ENCODE assay signal across 8 mouse cellular contexts in genomic region chr3:37313371-37313770, GRCm38 (mm10). TPM values are rescaled to one million over a fixed set of nuclear protein-coding genes. Genes with fewer than 3 reads are reported as not detected.
DNase-seq lines count a peak whose midpoint lies in the region; ATAC-seq and TF ChIP-seq lines count a peak whose summit lies in the region.

No protein-coding gene starts in this region.

- TF ChIP-seq POLR2A in lung, adult 2 months (IDR thresholded peaks at IDR 0.05; ENCODE audit: borderline replicate concordance, extremely low read depth, low read depth, low read length), result no peak

- no peak overlapping the region for H3K9ac ChIP-seq in lung, postnatal 0 days (replicated peaks; ENCODE audit: low read depth)
- no peak overlapping the region for H3K9ac ChIP-seq in hindbrain, embryonic 12.5 days

- no peaks in the 10 kb centered on the region for H3K27me3 ChIP-seq in lung, postnatal 0 days (replicated peaks; ENCODE audit: insufficient read depth, low read length)
- no peaks in the 10 kb centered on the region for H3K27me3 ChIP-seq in hindbrain, embryonic 12.5 days

- no peak for TF ChIP-seq EP300 in lung, postnatal 0 days (IDR thresholded peaks at IDR 0.05)

- H3K36me3 ChIP-seq in lung, postnatal 0 days (ENCODE audit: insufficient read depth, low read length), result no peaks in the 10 kb centered on the region
- H3K36me3 ChIP-seq in hindbrain, embryonic 12.5 days, result no peaks in the 10 kb centered on the region

- H3K4me2 ChIP-seq in lung, postnatal 0 days (replicated peaks; ENCODE audit: low read depth, low read length), result peak overlapping the region; percentile 80
- H3K4me2 ChIP-seq in hindbrain, embryonic 12.5 days (replicated peaks), result peak overlapping the region; percentile 69

- no peak for TF ChIP-seq CTCF in lung, postnatal 0 days (IDR thresholded peaks at IDR 0.05)
- no peak for TF ChIP-seq CTCF in lung, adult 2 months (IDR thresholded peaks at IDR 0.05; ENCODE audit: insufficient read depth, low read length)

- DNase-seq in adrenal gland, adult (ENCODE audit: inconsistent age in 2 of 2, low spot score in 1 of 2), result peak; percentile 65 to 86
- no peak for DNase-seq in adrenal gland, postnatal 4 days (ENCODE audit: low spot score in 2 of 2)
- DNase-seq in lung, postnatal 0 days (ENCODE audit: low spot score), result peak; percentile 63
- DNase-seq in lung, adult 2 months, result no peak
- DNase-seq in c-Kit-positive CD71-positive TER-119-positive erythroid progenitor cells, embryonic 14.5 days (ENCODE audit: low spot score), result peak; percentile 53
- peak; percentile 21 for DNase-seq in lung, postnatal 36 days

- 16% methylated on average over 1 of the region's 1 CpGs for WGBS in lung, postnatal 0 days
- 24% methylated on average over 1 of the region's 1 CpGs for WGBS in lung, adult 2 months
- 50% methylated on average over 1 of the region's 1 CpGs for WGBS in hindbrain, embryonic 12.5 days

- H3K9me3 ChIP-seq in lung, postnatal 0 days (ENCODE audit: low read length), result no peaks in the 10 kb centered on the region
- H3K9me3 ChIP-seq in hindbrain, embryonic 12.5 days (replicated peaks), result no peaks in the 10 kb centered on the region

- ATAC-seq in lung, postnatal 0 days, result peak; percentile 35
- ATAC-seq in hindbrain, embryonic 12.5 days (ENCODE audit: low FRiP score), result no peak
- no peak for ATAC-seq in erythroid progenitor cell, adult 5-6 weeks (replicated peaks; ENCODE audit: low FRiP score, poor library complexity, severe bottlenecking)

- no peaks in the 10 kb centered on the region; the same call in 1 of the 2 replicates for H3K4me1 ChIP-seq in lung, postnatal 0 days (ENCODE audit: insufficient read depth, low read depth, low read length)
- peaks cover 6% of the 10 kb centered on the region; the same call in 1 of the 2 replicates for H3K4me1 ChIP-seq in lung, adult 2 months (ENCODE audit: control insufficient read depth, insufficient read depth, low read length)
- H3K4me1 ChIP-seq in hindbrain, embryonic 12.5 days, result peaks cover 9% of the 10 kb centered on the region

- peak overlapping the region; percentile 3; the same call in 1 of the 2 replicates for H3K27ac ChIP-seq in lung, postnatal 0 days (ENCODE audit: low read length)
- no peak overlapping the region for H3K27ac ChIP-seq in hindbrain, embryonic 12.5 days

- H3K4me3 ChIP-seq in lung, postnatal 0 days (ENCODE audit: low read depth, low read length), result peak overlapping the region; percentile 72; the same call in 1 of the 2 replicates
- H3K4me3 ChIP-seq in lung, adult 2 months (replicated peaks; ENCODE audit: extremely low read depth, low read depth, low read length), result no peak overlapping the region
- H3K4me3 ChIP-seq in hindbrain, embryonic 12.5 days, result 0 out of 2 replicates have a peak overlapping the region, but pooled peaks have one; percentile 71

RNA-seq across cellular contexts. Expression of gene Cetn4, which starts 0.9 kb away (rescaled TPM):
- total RNA-seq in adrenal gland, postnatal 4 days (2021), result 1 to 10 TPM; 4.4 to 5.3 TPM
- polyA plus RNA-seq in lung, postnatal 0 days (2015; fragmentation: Nextera tagmentation; extraction: Ambion mirVana), result 6.5 and 7.1 TPM in 2 replicates
- 0.67 and 2.1 TPM in 2 replicates for polyA plus RNA-seq in lung, adult 2 months (2012; rRNA removed)
- 2.9 and 4.4 TPM in 2 replicates for polyA plus RNA-seq in hindbrain, embryonic 12.5 days (2016; fragmentation: Nextera tagmentation; extraction: Ambion mirVana)
- total RNA-seq in erythroid progenitor cell, adult 5-6 weeks (2015; ENCODE audit: low replicate concordance), result 1.8 and 12.6 TPM in 2 replicates
- total RNA-seq in erythroid progenitor cell, adult 5-6 weeks (2017; ENCODE audit: low replicate concordance), result 2.1 and 16.5 TPM in 2 replicates

RNA-seq across cellular contexts. Expression of gene Bbs12, which starts 1.0 kb away (rescaled TPM):
- total RNA-seq in adrenal gland, postnatal 4 days (2021), result 1 to 10 TPM; 6.0 TPM
- 3.3 and 4.0 TPM in 2 replicates for polyA plus RNA-seq in lung, postnatal 0 days (2015; fragmentation: Nextera tagmentation; extraction: Ambion mirVana)
- 0.70 and 1.3 TPM in 2 replicates for polyA plus RNA-seq in lung, adult 2 months (2012; rRNA removed)
- 5.0 and 5.7 TPM in 2 replicates for polyA plus RNA-seq in hindbrain, embryonic 12.5 days (2016; fragmentation: Nextera tagmentation; extraction: Ambion mirVana)
- 0.72 TPM in 1 of 2 replicates, not detected in the other for total RNA-seq in erythroid progenitor cell, adult 5-6 weeks (2015; ENCODE audit: low replicate concordance)
- 0.83 and 2.6 TPM in 2 replicates for total RNA-seq in erythroid progenitor cell, adult 5-6 weeks (2017; ENCODE audit: low replicate concordance)

RNA-seq across cellular contexts. Expression of gene Fgf2, which starts 34.8 kb away (rescaled TPM):
- 1 to 10 TPM; 5.0 to 7.1 TPM for total RNA-seq in adrenal gland, postnatal 4 days (2021)
- 1.5 and 2.1 TPM in 2 replicates for polyA plus RNA-seq in lung, postnatal 0 days (2015; fragmentation: Nextera tagmentation; extraction: Ambion mirVana)
- polyA plus RNA-seq in lung, adult 2 months (2012; rRNA removed), result 5.1 and 5.4 TPM in 2 replicates
- polyA plus RNA-seq in hindbrain, embryonic 12.5 days (2016; fragmentation: Nextera tagmentation; extraction: Ambion mirVana), result 0.91 and 1.0 TPM in 2 replicates
- total RNA-seq in erythroid progenitor cell, adult 5-6 weeks (2015; ENCODE audit: low replicate concordance), result not detected in 2 replicates
- total RNA-seq in erythroid progenitor cell, adult 5-6 weeks (2017; ENCODE audit: low replicate concordance), result 0.23 TPM in 1 of 2 replicates, not detected in the other

Comparison
In these comparisons a context has a peak if more than half of its experiments do, and no peak if none do; other contexts are left out.
1. DNase-seq: peak in adrenal gland, adult (2 of 2), lung, postnatal 0 days (single experiment), c-Kit-positive CD71-positive TER-119-positive erythroid progenitor cells, embryonic 14.5 days (single experiment) and lung, postnatal 36 days (single experiment); none in adrenal gland, postnatal 4 days (0 of 2) and lung, adult 2 months (single experiment).